Mouse (Mus musculus) liver, embryonic 16.5 days (tissue): Measurements from ENCODE around the gene Prm2. TPM values are rescaled to one million over a fixed set of nuclear protein-coding genes. Genes with fewer than 3 reads are reported as not detected.

Experiments
- ATAC-seq: fragments of 200-750 bp; cut with Nextera tagmentation; 2 replicates; pipeline ENCODE4 v1.8.0; 2017; ENCODE audit warnings: low read depth, mild to moderate bottlenecking, moderate number of reproducible peaks, moderate library complexity
- H3K27ac ChIP-seq: fragments of 300-500 bp; sonication (generic); 2 replicates; pipeline ENCODE4 v1.5.1; 2014; ENCODE audit warnings: mild to moderate bottlenecking, low read length
- H3K27me3 ChIP-seq: fragments of 300-500 bp; sonication (generic); 2 replicates; pipeline ENCODE4 v1.6.1; 2014; ENCODE audit warnings: low read depth, low read length, mixed read lengths; ENCODE audit not compliant: control insufficient read depth, insufficient read depth
- H3K36me3 ChIP-seq: fragments of 300-500 bp; sonication (generic); 2 replicates; pipeline ENCODE4 v1.6.1; 2014; ENCODE audit warnings: mild to moderate bottlenecking; ENCODE audit not compliant: control insufficient read depth, insufficient read depth
- H3K4me1 ChIP-seq: fragments of 300-500 bp; sonication (generic); 2 replicates; pipeline ENCODE4 v1.6.1; 2014; ENCODE audit warnings: low read depth, low read length, mixed read lengths; ENCODE audit not compliant: control insufficient read depth
- H3K4me2 ChIP-seq: fragments of 300-500 bp; sonication (generic); 2 replicates; pipeline ENCODE4 v1.6.1; 2014; ENCODE audit warnings: low read depth, low read length, mixed read lengths
- H3K4me3 ChIP-seq: fragments of 300-500 bp; sonication (generic); 2 replicates; pipeline ENCODE4 v1.5.1; 2014; ENCODE audit warnings: low read depth, mild to moderate bottlenecking, low read length
- H3K9ac ChIP-seq: fragments of 300-500 bp; sonication (generic); 2 replicates; pipeline ENCODE4 v1.6.1; 2014; ENCODE audit warnings: low read depth, low read length
- H3K9me3 ChIP-seq: fragments of 300-500 bp; sonication (generic); replicated peaks from 2 replicates; pipeline ENCODE4 v1.6.1; 2016; ENCODE audit warnings: low read length; ENCODE audit not compliant: control insufficient read depth
- WGBS: fragments of 180-500 bp; shearing (Covaris S2); extraction: QIAGEN DNeasy Blood & Tissue Kit; methylation state at CpG from one replicate; pipeline ENCODE4 v1.1.7; 2014; ENCODE audit not compliant: insufficient replicate concordance; 5-methylcytosine and 5-hydroxymethylcytosine counted together
- polyA plus RNA-seq: library from polyadenylated mRNA; unstranded; fragments of >200 nt; fragmentation: Nextera tagmentation; extraction: Ambion mirVana; gene quantifications from 2 replicates; pipeline ENCODE4 v1.2.1, GENCODE M21; 2015

Prm2 gene
- not detected in 2 replicates for polyA plus RNA-seq

DNA sequence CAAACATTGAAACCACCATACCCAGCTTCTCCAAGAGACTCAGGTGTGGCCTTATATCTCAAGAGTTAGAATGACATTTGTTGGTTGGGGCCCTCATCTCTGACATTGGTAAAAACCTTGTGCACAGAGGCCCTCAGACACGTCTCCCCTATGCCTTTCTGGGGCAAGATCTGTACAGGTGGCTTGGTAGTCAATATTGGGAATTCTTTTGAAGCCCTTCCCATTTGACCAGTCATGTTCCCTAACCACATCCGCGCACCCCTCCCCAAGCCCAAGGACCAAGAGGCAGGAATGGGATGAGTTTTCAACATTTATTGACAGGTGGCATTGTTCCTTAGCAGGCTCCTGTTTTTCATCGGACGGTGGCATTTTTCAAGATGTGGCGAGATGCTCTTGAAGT, at the start of gene Prm2:
Prm2 (minus strand) TSS at position 101 of the 400 bp plus-strand sequence.
- Histone ChIP-seq H3K4me2 (no peak within 1 kb of the TSS), H3K9ac (no peak within 1 kb of the TSS), H3K36me3 (no peaks in the 10 kb centered on the region), H3K27me3 (peaks cover 13% of the 10 kb centered on the region), H3K27ac (no peak within 1 kb of the TSS), H3K4me3 (no peak within 1 kb of the TSS), H3K9me3 (no peaks in the 10 kb centered on the region), H3K4me1 (no peaks in the 10 kb centered on the region)
- no peak for ATAC-seq
- 63% methylated on average over 6 of the region's 6 CpGs for WGBS

DNA sequence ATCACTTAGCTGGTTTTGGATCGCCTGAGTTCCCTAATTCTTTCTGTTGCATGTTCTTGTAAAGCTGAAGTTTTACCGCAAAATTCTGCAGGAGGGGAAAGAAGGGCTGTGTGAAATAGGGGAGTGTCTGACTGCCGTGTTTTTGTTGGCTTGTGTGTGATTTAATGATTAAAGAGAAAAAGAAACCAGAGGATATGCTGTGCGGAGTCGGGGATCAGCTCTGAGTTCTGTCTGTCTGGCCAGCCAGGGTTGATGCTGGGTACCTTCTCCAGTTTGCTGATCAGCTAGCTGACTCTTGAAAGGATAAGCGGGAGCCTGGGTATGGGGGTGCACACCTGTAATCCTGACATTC, 48.4 kb upstream of the Prm2 start:
- Histone ChIP-seq H3K4me1 (peaks cover 8% of the 10 kb centered on the region), H3K27ac (no peak overlapping the region), H3K9me3 (no peaks in the 10 kb centered on the region), H3K36me3 (no peaks in the 10 kb centered on the region), H3K4me3 (no peak overlapping the region; the same call in 1 of the 2 replicates), H3K27me3 (no peaks in the 10 kb centered on the region), H3K9ac (no peak overlapping the region), H3K4me2 (peak overlapping the region; percentile 50)
- 15% methylated on average over 6 of the region's 6 CpGs for WGBS
- no peak for ATAC-seq

DNA sequence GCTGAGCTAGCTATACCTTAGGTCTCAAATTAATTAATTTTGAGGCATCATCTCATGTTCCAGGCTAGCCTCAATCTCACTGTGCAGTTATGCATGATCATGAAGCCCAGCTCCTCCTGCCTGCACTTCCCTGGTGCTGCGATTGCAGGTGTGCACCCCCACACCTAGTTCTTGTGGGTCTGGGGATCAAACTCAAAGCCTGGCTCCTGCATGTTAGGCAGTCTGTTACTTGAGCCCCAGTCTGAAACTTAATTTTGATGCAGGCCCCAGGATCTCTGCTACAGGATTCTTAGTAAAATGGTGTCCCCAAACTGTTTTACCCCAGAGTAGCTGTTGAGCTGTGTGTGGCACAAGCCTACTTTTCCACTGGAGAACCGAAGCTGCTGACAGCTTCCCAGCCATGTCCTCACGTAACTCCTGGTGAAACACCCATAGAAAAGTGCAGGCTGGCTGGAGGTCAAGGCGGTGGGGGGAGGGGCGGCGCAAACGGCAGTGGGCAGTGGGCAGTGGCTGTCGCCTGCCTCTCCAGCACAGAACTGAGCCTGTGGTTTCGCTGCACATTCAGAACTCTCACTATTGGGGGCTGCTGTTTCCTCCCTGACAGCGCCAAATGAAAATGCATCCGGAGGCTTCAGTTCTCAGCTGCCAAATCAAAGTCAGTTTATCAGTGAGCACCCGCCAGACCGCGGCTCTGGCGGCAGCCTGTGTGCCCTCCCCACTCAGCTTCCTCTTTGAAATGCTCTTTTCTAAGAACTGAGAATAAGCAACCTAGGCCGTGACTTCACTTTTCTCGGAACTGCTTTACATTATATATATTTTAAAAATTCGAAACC, 47.8 kb upstream of the Prm2 start:
- H3K27me3 ChIP-seq: no peaks in the 10 kb centered on the region

DNA sequence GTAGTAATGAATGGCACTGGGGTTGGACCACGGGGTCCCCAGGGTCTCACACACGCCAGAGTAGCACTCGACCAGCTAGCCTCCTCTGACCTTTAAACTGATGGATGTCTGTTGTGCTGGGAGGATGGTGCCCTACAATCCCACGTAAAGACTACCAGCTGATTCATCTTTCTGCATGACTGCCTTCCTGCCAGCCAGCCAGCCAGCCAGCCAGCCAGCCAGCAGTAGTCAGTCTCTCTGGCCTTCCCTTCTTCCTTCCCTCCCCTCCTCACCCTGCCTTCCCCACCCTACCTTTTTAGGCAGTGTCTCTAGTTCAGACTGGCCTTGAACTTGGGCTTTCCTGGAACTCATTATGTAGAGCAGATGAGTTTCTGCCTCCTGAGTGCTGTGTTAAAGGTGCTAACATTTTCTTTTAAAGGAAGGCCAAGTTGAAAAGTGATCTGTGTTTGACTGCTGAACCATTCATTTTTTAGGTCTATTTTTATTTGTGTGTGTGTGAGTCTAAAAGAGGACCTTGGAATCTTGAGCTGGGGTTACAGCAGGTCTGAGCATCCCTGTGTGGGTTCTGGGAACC, 46.4 kb upstream of the Prm2 start:
- ATAC-seq: no peak
- Histone ChIP-seq H3K9me3 (no peaks in the 10 kb centered on the region), H3K27ac (no peak overlapping the region), H3K9ac (no peak overlapping the region), H3K36me3 (no peaks in the 10 kb centered on the region), H3K27me3 (no peaks in the 10 kb centered on the region), H3K4me2 (no peak overlapping the region), H3K4me3 (no peak overlapping the region), H3K4me1 (peaks cover 17% of the 10 kb centered on the region)
- WGBS: 75% methylated on average over 4 of the region's 4 CpGs

More for the DNA sequence above, 47.8 kb upstream of the Prm2 start:
- H3K4me3 ChIP-seq: peak overlapping the region; percentile 31
- WGBS: 5% methylated on average over 18 of the region's 18 CpGs
- H3K27ac ChIP-seq: no peak overlapping the region
- ATAC-seq: peak; percentile 30; the same call in 1 of the 2 replicates
- H3K9me3 ChIP-seq: no peaks in the 10 kb centered on the region
- H3K4me2 ChIP-seq: peak overlapping the region; percentile 50
- no peaks in the 10 kb centered on the region for H3K36me3 ChIP-seq
- peak overlapping the region; percentile 39; the same call in 1 of the 2 replicates for H3K9ac ChIP-seq
- H3K4me1 ChIP-seq: peaks cover 8% of the 10 kb centered on the region

DNA sequence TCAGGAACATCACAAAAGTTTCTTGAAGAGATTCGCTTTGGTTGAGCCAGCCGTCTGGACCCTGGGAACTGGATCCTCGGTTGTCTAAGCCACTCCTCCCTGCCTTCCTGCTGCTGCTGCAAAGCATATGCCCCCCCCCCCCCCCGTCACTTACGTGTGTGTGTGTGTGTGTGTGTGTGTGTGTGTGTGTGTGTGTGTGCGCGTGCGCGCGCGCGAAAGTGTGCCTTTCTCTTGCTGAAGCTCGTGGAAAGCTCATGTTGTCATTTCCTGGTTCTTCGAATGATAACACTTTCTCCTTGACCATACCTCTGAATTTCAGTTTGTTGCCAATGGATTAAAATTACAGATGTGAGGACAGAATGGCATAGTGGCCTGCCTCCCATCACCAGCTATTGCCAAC, 44.1 kb upstream of the Prm2 start:
- Histone ChIP-seq H3K9ac (no peak overlapping the region), H3K27ac (no peak overlapping the region), H3K36me3 (no peaks in the 10 kb centered on the region), H3K27me3 (no peaks in the 10 kb centered on the region), H3K9me3 (no peaks in the 10 kb centered on the region), H3K4me1 (peaks cover 23% of the 10 kb centered on the region), H3K4me2 (no peak overlapping the region), H3K4me3 (no peak overlapping the region)
- WGBS: 84% methylated on average over 12 of the region's 14 CpGs
- no peak for ATAC-seq

DNA sequence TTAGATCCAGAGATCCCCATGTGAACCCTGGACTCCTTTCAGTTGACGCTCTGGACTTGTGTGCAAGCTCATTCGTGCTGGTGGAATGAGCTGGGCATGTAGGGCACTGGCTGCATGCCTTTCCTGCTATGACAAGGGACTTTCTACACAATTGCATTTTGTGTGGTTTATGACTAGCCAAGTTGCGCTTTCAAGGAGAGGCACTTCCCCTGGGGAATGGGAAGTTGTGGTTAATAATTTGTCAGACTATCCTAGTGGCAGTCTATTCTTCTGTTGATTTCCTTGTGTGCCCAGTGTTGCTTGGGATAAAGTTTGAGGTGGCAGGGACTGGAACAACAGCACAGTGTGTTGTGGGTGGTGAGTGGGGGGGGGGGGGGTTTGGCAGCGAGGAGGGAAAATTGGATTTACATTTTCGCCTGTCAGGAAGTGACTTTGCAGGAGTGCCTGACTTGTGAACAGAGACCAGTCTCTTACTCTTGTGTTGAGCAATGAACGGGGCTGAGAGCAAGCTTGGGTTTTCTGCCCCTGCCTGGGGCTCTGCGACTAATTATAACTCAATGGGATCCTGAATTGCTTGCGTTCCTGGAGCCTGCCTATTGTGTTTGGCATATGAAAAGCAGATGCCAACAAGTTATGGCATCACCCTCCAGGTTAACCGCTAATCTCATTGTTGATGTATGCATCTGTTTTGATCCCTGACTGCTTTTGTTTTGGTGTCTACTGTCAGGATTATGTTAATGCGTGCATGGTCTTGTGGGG, 42.7 kb upstream of the Prm2 start:
- Histone ChIP-seq H3K9me3 (no peaks in the 10 kb centered on the region), H3K9ac (no peak overlapping the region), H3K4me2 (peak overlapping the region; percentile 21; the same call in 1 of the 2 replicates), H3K27ac (peak overlapping the region; percentile 52), H3K27me3 (no peaks in the 10 kb centered on the region), H3K4me1 (peaks cover 22% of the 10 kb centered on the region), H3K36me3 (no peaks in the 10 kb centered on the region), H3K4me3 (no peak overlapping the region)
- no peak for ATAC-seq
- WGBS: 26% methylated on average over 10 of the region's 10 CpGs

DNA sequence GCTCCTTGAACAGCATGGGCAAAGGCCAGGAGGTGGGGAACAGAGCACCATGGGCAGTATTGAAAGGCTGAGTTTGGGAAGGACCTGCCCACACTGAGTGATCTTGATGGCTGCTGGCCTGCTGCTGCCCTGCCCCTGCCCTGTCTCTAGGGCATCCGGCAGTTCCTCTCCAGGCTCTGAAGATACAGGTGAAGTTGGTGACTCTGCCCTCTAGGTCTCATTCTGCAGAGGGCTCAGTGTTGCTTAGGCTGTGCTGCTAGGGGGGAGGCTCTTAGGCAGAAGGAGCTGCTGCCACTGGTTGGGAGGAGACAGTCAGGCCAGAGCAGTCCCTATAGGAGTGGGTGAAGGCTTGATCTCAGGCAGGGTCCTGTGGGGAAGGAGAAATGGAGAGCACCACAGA, 42.0 kb upstream of the Prm2 start:
- Histone ChIP-seq H3K9me3 (no peaks in the 10 kb centered on the region), H3K36me3 (no peaks in the 10 kb centered on the region), H3K4me1 (peaks cover 19% of the 10 kb centered on the region), H3K4me3 (no peak overlapping the region), H3K27me3 (no peaks in the 10 kb centered on the region), H3K9ac (no peak overlapping the region), H3K4me2 (no peak overlapping the region), H3K27ac (peak overlapping the region; percentile 52)
- no peak for ATAC-seq
- WGBS: 52% methylated on average over 1 of the region's 1 CpGs

DNA sequence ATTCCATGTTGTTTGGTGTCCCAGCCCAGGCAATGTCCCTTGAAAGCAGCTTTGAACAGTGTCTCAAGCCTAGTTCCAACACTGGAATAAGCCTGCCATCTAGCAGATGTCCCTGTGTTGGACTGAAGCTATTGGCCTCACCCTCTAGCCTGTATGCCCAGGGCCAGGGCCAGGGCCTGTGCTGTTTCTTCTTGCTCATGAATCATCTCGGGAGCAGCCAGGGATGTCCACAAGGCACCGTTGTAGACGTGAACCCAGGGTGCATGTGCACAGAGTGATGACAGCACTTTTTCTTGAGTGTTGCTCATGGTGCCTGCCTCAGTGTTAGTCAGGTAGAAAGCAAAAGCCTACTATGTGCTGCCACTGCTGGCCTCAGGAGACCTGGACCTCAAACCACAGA, 41.3 kb upstream of the Prm2 start:
- no peak overlapping the region for H3K4me2 ChIP-seq
- H3K9ac ChIP-seq: no peak overlapping the region
- H3K9me3 ChIP-seq: no peaks in the 10 kb centered on the region
- no peak for ATAC-seq
- no peaks in the 10 kb centered on the region for H3K36me3 ChIP-seq
- WGBS: 71% methylated on average over 3 of the region's 3 CpGs
- H3K27ac ChIP-seq: no peak overlapping the region
- H3K27me3 ChIP-seq: no peaks in the 10 kb centered on the region
- H3K4me3 ChIP-seq: no peak overlapping the region
- H3K4me1 ChIP-seq: peaks cover 19% of the 10 kb centered on the region
